Mouse (Mus musculus) heart, embryonic 12.5 days (tissue): Measurements from ENCODE around the gene Ogfr. TPM values are rescaled to one million over a fixed set of nuclear protein-coding genes. Genes with fewer than 3 reads are reported as not detected.

ENCODE experiments used
- ATAC-seq: fragments of 200-750 bp; cut with Nextera tagmentation; 2 replicates; pipeline ENCODE4 v1.8.0; 2017; ENCODE audit warnings: moderate TSS enrichment, moderate library complexity; ENCODE audit not compliant: insufficient number of reproducible peaks, low FRiP score
- H3K27ac ChIP-seq: fragments of 300-500 bp; sonication (generic); 2 replicates; pipeline ENCODE4 v1.5.1; 2016; ENCODE audit warnings: mild to moderate bottlenecking, moderate library complexity; ENCODE audit not compliant: poor library complexity, severe bottlenecking
- H3K27me3 ChIP-seq: fragments of 300-500 bp; sonication (generic); replicated peaks from 2 replicates; pipeline ENCODE4 v1.6.1; 2016; ENCODE audit warnings: mild to moderate bottlenecking, moderate library complexity
- H3K36me3 ChIP-seq: fragments of 300-500 bp; sonication (generic); 2 replicates; pipeline ENCODE4 v1.6.1; 2016; ENCODE audit warnings: mild to moderate bottlenecking, moderate library complexity
- H3K4me1 ChIP-seq: fragments of 300-500 bp; sonication (generic); replicated peaks from 2 replicates; pipeline ENCODE4 v1.6.1; 2016; ENCODE audit warnings: mild to moderate bottlenecking
- H3K4me2 ChIP-seq: fragments of 300-500 bp; sonication (generic); 2 replicates; pipeline ENCODE4 v1.6.1; 2016; ENCODE audit warnings: mild to moderate bottlenecking, moderate library complexity
- H3K4me3 ChIP-seq: fragments of 300-500 bp; sonication (generic); 2 replicates; pipeline ENCODE4 v1.5.1; 2016; ENCODE audit warnings: mild to moderate bottlenecking
- H3K9ac ChIP-seq: fragments of 300-500 bp; sonication (generic); 2 replicates; pipeline ENCODE4 v1.6.1; 2016; ENCODE audit warnings: mild to moderate bottlenecking, moderate library complexity
- H3K9me3 ChIP-seq: fragments of 300-500 bp; sonication (generic); replicated peaks from 2 replicates; pipeline ENCODE4 v1.6.1; 2016; ENCODE audit warnings: mild to moderate bottlenecking, moderate library complexity
- WGBS: fragments of 180-500 bp; shearing (Covaris S2); methylation state at CpG from one replicate; pipeline ENCODE4 v1.1.7; 2016; 5-methylcytosine and 5-hydroxymethylcytosine counted together
- polyA plus RNA-seq: library from polyadenylated mRNA; unstranded; fragments of >200 nt; fragmentation: Nextera tagmentation; extraction: Ambion mirVana; gene quantifications from 2 replicates; pipeline ENCODE4 v1.2.1, GENCODE M21; 2016

The Ogfr gene
- polyA plus RNA-seq, 1 experiment from 2014 or later: 58.0 TPM

- WGBS: 19% methylated on average over 9 of the region's 9 CpGs
- H3K9me3 ChIP-seq: no peaks in the 10 kb centered on the region
- H3K4me3 ChIP-seq: no peak overlapping the region
- H3K27me3 ChIP-seq: peaks cover 56% of the 10 kb centered on the region
- H3K36me3 ChIP-seq: peaks cover 5% of the 10 kb centered on the region
- no peak overlapping the region for H3K4me2 ChIP-seq
- ATAC-seq: no peak; the same call in 1 of the 2 replicates
- H3K9ac ChIP-seq: no peak overlapping the region
- H3K27ac ChIP-seq: 0 out of 2 replicates have a peak overlapping the region, but pooled peaks have one; percentile 17
- peaks cover 25% of the 10 kb centered on the region for H3K4me1 ChIP-seq
Observed at GRCm38 (mm10) chr2:180600569-180601021, 11.6 kb downstream of the Ogfr start.

- peaks cover 14% of the 10 kb centered on the region for H3K4me1 ChIP-seq
- peaks cover 21% of the 10 kb centered on the region for H3K27me3 ChIP-seq
- no peak overlapping the region for H3K4me3 ChIP-seq
- no peak overlapping the region for H3K27ac ChIP-seq
- no peaks in the 10 kb centered on the region for H3K9me3 ChIP-seq
- no peaks in the 10 kb centered on the region for H3K36me3 ChIP-seq
- H3K9ac ChIP-seq: no peak overlapping the region
- ATAC-seq: no peak
- WGBS: 43% methylated on average over 6 of the region's 6 CpGs
- no peak overlapping the region for H3K4me2 ChIP-seq
Observed at GRCm38 (mm10) chr2:180604781-180605180, 15.7 kb downstream of the Ogfr start.

GRCm38 (mm10) chr2:180610283-180610682 is 21.2 kb downstream of the Ogfr start:
- 81% methylated on average over 4 of the region's 4 CpGs for WGBS
- no peak overlapping the region for H3K27ac ChIP-seq

GRCm38 (mm10) chr2:180611882-180612281 is 22.8 kb downstream of the Ogfr start:
- Histone ChIP-seq H3K4me3 (no peak overlapping the region), H3K36me3 (no peaks in the 10 kb centered on the region), H3K27ac (no peak overlapping the region), H3K4me2 (no peak overlapping the region), H3K4me1 (no peaks in the 10 kb centered on the region), H3K9ac (no peak overlapping the region), H3K27me3 (0 out of 2 replicates have a peak, but pooled peaks cover 6% of the 10 kb centered on the region), H3K9me3 (no peaks in the 10 kb centered on the region)
- 58% methylated on average over 2 of the region's 2 CpGs for WGBS
- ATAC-seq: no peak

More at GRCm38 (mm10) chr2:180610283-180610682, 21.2 kb downstream of the Ogfr start:
- Histone ChIP-seq H3K4me3 (no peak overlapping the region), H3K9ac (no peak overlapping the region), H3K9me3 (no peaks in the 10 kb centered on the region), H3K4me1 (peaks cover under 1% of the 10 kb centered on the region; the same call in 1 of the 2 replicates), H3K4me2 (no peak overlapping the region), H3K27me3 (0 out of 2 replicates have a peak, but pooled peaks cover 6% of the 10 kb centered on the region), H3K36me3 (no peaks in the 10 kb centered on the region)
- no peak for ATAC-seq

DNA sequence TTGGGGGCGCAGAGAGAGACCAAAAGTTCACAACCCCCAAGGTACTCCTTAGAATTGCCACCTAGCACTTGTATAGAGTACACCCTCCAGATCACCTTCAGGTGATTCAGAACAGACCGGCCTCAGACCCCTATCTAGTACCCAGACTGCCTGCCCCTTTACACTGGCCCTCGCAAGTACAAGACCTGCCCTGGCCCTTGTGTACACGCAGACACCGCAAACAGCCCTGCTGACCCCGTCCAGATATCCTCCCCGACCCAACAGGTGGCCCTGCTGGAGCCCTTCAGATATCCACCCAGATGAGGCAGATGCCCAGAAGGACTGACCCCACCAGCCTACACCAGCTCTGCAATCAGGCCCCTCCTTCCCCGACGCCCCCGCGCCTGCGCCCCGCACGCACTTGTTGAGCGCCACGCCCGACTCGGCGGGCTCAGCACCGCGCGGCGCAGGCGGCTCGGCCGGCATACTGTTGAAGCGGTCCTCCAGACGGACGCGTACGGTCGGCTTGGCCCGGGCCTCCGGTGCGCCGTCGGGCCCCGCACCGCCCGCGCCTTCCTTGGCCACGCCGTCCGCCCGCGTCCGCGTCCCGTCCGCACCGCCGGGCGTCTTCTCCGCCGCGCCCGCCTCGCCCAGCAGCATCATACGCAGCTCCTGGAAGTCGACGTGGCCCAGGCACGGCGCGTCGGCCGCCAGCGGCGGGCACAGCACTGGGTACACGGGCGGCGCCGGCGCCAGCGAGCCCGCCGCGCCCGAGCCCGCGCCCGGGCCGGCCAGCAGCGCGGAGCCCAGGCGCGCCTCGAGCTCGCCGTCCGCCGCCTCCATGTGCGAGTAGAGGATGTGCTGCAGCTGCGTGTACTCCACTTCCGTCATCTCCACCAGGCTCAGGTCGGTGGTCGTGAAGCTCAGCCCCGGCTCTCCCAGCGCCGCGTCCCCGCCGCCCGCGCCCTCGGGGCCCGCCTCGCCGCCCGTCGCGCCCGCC is 52.8 kb downstream of the Ogfr start:
- no peak overlapping the region for H3K27ac ChIP-seq
- H3K9me3 ChIP-seq: peaks cover 18% of the 10 kb centered on the region
- H3K36me3 ChIP-seq: peaks cover 5% of the 10 kb centered on the region
- H3K27me3 ChIP-seq: peaks cover 58% of the 10 kb centered on the region
- peaks cover 8% of the 10 kb centered on the region; the same call in 1 of the 2 replicates for H3K4me1 ChIP-seq
- peak overlapping the region; percentile 67 for H3K4me2 ChIP-seq
- H3K9ac ChIP-seq: no peak overlapping the region
- 3% methylated on average over 106 of the region's 112 CpGs for WGBS
- peak overlapping the region; percentile 48 for H3K4me3 ChIP-seq
- ATAC-seq: peak; percentile 51

DNA sequence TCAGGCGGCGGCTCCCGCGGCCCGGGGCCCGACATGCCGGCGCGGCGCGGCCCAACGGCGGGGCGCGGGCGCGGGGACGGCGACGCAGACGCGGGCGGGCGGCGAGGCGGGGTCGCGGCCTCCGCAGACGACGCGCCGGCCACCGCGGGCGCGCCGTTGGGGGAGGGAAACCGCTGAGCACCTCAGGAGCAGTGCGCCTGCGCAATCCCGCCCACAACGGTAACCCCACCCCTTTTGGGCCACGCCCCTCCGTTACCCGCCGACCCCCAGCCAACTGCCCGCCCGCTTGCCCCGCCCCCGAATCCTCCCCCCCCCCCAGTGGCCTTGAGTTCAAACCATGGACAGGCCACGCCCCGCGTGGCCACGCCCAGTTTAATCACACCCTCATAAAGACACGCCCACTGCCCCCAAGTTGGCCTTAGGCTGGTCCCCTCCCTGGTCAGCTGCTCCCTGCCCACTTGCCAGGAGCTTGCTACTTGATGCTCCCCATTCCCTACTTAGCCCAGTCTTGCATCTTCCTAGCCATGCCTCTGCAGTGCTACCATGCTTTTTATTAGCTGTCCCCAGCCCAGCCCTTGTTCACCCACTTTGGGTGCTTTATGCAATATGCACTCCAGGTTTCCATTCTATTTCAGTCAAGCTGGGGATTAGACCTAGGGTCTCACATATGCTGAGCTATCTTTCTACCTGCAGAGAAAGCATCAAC is 53.7 kb downstream of the Ogfr start, which contains the start of gene Tcfl5:
Gene Tcfl5, minus strand, starts transcription at position 154 of the 706 bp plus-strand sequence.
- peaks cover 60% of the 10 kb centered on the region for H3K27me3 ChIP-seq
- peak within 1 kb of the TSS; percentile 48 for H3K4me3 ChIP-seq
- 9% methylated on average over 54 of the region's 56 CpGs for WGBS
- H3K9ac ChIP-seq: no peak within 1 kb of the TSS
- no peak within 1 kb of the TSS for H3K27ac ChIP-seq
- H3K36me3 ChIP-seq: peaks cover 5% of the 10 kb centered on the region
- H3K4me2 ChIP-seq: peak within 1 kb of the TSS; percentile 67
- peak; percentile 6; the same call in 1 of the 2 replicates for ATAC-seq
- H3K9me3 ChIP-seq: peaks cover 18% of the 10 kb centered on the region
- H3K4me1 ChIP-seq: peaks cover 8% of the 10 kb centered on the region; the same call in 1 of the 2 replicates

- H3K27me3 ChIP-seq: peaks cover 59% of the 10 kb centered on the region
Observed at GRCm38 (mm10) chr2:180643626-180644025, 54.6 kb downstream of the Ogfr start.

More at GRCm38 (mm10) chr2:180643626-180644025, 54.6 kb downstream of the Ogfr start:
- ATAC-seq: no peak
- Histone ChIP-seq H3K9me3 (peaks cover 18% of the 10 kb centered on the region), H3K36me3 (peaks cover 5% of the 10 kb centered on the region), H3K4me1 (peaks cover 8% of the 10 kb centered on the region; the same call in 1 of the 2 replicates), H3K4me3 (no peak overlapping the region), H3K27ac (no peak overlapping the region), H3K4me2 (no peak overlapping the region), H3K9ac (no peak overlapping the region)

Other genes with a start within 250 kb of the Ogfr start
- 0.51 and 0.67 TPM in 2 replicates for gene Slco4a1, start 133.0 kb upstream of the Ogfr start, polyA plus RNA-seq
- 0.80 and 0.94 TPM in 2 replicates for gene Ntsr1, start 89.3 kb upstream of the Ogfr start, polyA plus RNA-seq
- gene Mrgbp, start 7.9 kb upstream of the Ogfr start, polyA plus RNA-seq: 25.1 and 25.3 TPM in 2 replicates
- gene Col9a3, start 8.5 kb downstream of the Ogfr start, polyA plus RNA-seq: 34.0 and 36.8 TPM in 2 replicates
- 0.13 TPM in 1 of 2 replicates, not detected in the other for gene Tcfl5, start 53.5 kb downstream of the Ogfr start, polyA plus RNA-seq
- gene Dido1, start 120.8 kb downstream of the Ogfr start, polyA plus RNA-seq: 23.6 and 24.2 TPM in 2 replicates
- gene Gid8, start 120.9 kb downstream of the Ogfr start, polyA plus RNA-seq: 45.3 and 47.8 TPM in 2 replicates
- gene Slc17a9, start 136.0 kb downstream of the Ogfr start, polyA plus RNA-seq: 0.59 and 0.69 TPM in 2 replicates
- not detected in 2 replicates for gene Bhlhe23, start 187.7 kb downstream of the Ogfr start, polyA plus RNA-seq